Mouse (Mus musculus): ENCODE measurements around the gene Dqx1.

Gene Dqx1

GRCm38 (mm10) chr6:83107566-83108400, 50.1 kb downstream of the Dqx1 start:
- DNase-seq (ENCODE audit: low spot score in 2 of 2) = peak; percentile 69 to 81

DNA sequence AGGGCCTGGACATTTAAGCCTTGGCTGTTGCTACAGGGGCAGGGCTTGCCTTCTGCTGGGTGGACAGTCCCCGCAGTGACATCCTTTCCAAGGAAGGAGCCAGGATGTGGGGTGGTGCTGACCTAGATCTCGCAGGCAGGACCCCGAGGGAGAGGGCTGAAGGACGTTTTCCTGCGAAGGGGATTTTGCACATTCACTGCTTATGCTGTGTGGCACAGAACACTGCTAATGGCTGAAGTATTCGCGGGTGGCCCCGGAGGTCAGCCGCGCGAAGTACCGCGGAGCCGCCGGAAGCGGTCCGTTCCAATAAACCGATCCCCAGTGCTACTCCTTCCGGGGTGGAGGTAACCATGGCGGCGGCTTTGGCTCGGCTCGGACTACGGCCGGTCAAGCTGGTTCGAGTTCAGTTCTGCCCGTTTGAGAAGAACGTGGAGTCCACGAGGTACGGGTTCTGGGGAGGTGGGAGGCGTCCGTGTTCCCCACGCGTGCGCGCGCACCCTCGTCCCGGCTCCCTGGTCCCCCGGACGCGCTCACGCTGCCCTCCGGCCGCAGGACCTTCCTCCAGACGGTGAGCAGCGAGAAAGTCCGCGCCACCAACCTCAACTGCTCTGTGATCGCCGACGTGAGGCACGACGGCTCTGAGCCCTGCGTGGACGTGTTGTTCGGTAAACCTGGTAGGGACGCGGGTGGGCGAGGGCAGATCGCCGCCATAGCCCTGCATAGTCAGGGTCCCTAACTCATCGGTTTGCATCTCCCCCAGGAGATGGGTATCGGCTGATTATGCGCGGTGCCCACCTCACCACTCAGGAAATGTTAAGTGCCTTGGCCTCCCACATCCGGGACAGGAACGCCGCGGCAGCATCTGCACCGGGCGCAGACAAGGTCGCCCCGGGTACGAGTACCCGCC, 51.4 kb downstream of the Dqx1 start, which contains the start of gene Mrpl53:
Gene Mrpl53, plus strand, starts transcription at position 279 of the 907 bp plus-strand sequence.
- peak; percentile 74 to 77 for DNase-seq (ENCODE audit: low spot score in 2 of 2)

GRCm38 (mm10) chr6:83111510-83112136, 54.0 kb downstream of the Dqx1 start:
- no peak for DNase-seq (ENCODE audit: low spot score in 2 of 2)

- peak; percentile 94 to 95 for DNase-seq (ENCODE audit: low spot score in 2 of 2)
Observed at GRCm38 (mm10) chr6:83115011-83115671, 57.5 kb downstream of the Dqx1 start, which contains the start of gene Mogs. Mogs (plus strand) TSS chr6:83115496.

DNA sequence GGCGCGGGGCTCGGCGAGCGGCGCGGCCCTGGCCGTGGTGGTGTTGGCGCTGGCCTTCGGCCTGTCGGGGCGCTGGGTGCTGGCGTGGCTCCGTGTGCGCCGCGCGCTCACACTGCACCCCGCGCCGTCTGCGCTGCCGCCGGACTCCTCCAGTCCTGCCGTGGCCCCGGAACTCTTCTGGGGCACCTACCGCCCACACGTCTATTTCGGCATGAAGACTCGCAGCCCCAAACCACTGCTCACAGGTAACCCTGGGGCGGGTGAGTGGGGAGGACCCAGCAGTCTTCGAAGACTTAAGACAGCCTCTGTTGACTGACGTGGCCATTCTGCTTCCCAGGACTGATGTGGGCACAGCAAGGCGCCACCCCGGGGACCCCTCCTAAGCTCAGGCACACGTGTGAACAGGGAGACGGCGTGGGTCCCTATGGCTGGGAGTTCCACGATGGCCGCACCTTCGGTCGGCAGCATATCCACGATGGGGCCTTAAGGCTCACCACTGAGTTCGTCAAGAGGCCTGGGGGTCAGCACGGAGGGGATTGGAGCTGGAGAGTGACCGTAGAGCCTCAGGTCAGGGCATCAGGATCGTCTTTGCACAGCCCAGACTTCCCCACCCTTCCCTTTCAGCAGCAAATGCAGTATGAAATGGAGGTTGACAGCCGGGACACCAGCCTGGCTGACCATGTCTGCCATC, 58.2 kb downstream of the Dqx1 start:
- no peak for DNase-seq (ENCODE audit: low spot score in 2 of 2)

DNA sequence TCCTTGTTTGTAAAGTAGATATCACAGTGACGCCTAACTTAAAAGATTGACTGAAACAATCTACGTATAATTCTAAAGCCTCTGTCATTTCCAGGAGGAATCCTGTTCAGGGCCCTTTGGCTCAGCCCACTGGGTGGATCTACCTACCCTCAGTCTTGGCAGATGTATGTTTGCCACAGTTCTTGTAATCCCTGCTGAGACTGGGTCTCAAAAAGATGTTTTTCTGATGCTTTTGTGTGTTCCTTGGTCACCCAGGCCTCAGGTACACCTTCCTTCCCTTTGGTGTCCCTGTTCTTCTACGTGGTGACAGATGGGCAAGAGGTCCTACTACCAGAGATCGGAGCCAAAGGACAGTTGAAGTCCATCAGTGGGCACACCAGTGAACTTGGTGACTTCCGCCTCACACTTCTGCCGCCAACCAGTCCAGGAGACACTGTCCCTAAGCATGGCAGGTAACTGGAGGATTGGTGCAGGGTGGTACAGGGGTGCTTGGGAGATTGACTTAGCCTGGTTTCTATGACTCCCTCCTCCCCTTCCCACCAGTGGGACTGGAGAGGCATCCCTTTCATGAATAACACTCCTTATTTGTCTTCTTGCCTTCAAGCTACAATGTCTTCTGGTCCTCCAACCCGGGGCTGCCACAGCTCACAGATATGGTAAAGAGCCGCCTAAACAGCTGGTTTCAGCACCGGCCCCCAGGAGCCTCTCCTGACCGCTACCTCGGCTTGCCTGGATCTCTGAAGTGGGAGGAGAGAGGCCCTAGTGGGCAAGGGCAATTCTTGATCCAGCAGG, 58.9 kb downstream of the Dqx1 start:
- DNase-seq (ENCODE audit: low spot score in 2 of 2) = no peak
